Mouse (Mus musculus) erythroblast, embryonic 14.5 days (primary cell): Measurements from ENCODE around the gene Rnps1. TPM values are rescaled to one million over a fixed set of nuclear protein-coding genes. Genes with fewer than 3 reads are reported as not detected.
A peak's percentile ranks its signal among the peaks of the same experiment; 100 is the strongest.

Experiments used
- H3K27me3 ChIP-seq: 2 replicates; pipeline ENCODE4 v1.6.1; 2012; ENCODE audit warnings: inconsistent platforms; ENCODE audit not compliant: control insufficient read depth
- H3K36me3 ChIP-seq: 2 replicates; pipeline ENCODE4 v1.6.1; 2012; ENCODE audit warnings: mild to moderate bottlenecking, inconsistent platforms; ENCODE audit not compliant: control insufficient read depth
- H3K4me1 ChIP-seq: 2 replicates; pipeline ENCODE4 v1.6.1; 2012; ENCODE audit warnings: inconsistent platforms; ENCODE audit not compliant: control insufficient read depth
- H3K4me3 ChIP-seq: replicated peaks from 2 replicates; pipeline ENCODE3; 2012; ENCODE audit warnings: moderate library complexity, mild to moderate bottlenecking, inconsistent platforms
- H3K9me3 ChIP-seq: 2 replicates; pipeline ENCODE4 v1.6.1; 2012; ENCODE audit warnings: low read length, inconsistent platforms, mixed read lengths; ENCODE audit not compliant: control insufficient read depth
- GATA1 ChIP-seq: IDR thresholded peaks from 2 replicates; pipeline ENCODE4 v1.6.1; 2012; ENCODE audit warnings: low read length, inconsistent platforms, mixed read lengths
- TAL1 ChIP-seq: IDR thresholded peaks from 3 replicates; pipeline ENCODE4 v1.6.1; 2012; ENCODE audit warnings: low read length, inconsistent platforms, mixed read lengths
- polyA plus RNA-seq: library from polyadenylated mRNA; stranded (reverse); fragments of >175 nt; gene quantifications from 2 replicates; pipeline ENCODE4 v1.2.3, GENCODE M21; 2012

The Rnps1 gene
- polyA plus RNA-seq, result 18.1 and 24.0 TPM in 2 replicates

DNA sequence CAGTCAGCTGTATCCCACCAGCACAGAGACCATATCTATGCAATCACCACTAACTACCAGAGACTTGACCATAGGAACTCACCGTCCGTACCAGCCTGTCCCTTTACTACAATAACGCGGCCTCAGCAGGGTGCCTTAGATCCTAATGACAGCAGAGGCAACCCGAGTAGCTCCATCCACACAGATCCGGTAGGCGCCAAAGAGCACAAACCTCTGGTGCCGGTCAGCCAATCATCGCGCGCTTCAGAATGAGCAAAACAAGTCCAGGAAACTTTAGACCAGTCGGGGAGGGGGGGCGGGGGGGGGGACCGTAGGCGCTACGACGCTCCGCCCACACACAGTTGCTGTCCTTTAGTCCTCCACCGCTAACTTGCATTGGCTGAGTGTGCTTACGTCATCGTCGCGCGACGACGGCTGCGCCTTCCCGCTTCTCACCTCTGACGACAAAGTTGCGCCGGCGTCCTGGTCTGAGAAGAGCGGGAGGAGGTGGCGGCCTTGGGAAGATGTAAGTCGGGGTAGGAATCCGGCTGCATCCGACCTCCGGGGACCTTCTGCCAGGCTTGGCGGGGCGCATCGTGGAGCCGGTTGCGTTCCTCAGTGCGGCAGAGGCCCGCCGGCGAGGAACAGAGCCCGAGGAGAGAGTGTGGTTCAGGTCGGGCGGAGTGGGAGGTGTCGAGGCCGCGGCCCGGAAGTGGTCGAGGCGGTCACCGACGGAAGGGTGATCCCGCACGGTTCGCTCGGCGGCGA is at the start of gene Rnps1:
TSS of gene Rnps1 (plus strand) at position 336 of the 747 bp plus-strand sequence.
- Histone ChIP-seq H3K27me3 (no peaks in the 10 kb centered on the region), H3K9me3 (no peaks in the 10 kb centered on the region), H3K4me1 (peaks cover 49% of the 10 kb centered on the region), H3K4me3 (peak within 1 kb of the TSS; percentile 99), H3K36me3 (peaks cover 75% of the 10 kb centered on the region)
- no peak for TF ChIP-seq GATA1
- no peak for TF ChIP-seq TAL1

DNA sequence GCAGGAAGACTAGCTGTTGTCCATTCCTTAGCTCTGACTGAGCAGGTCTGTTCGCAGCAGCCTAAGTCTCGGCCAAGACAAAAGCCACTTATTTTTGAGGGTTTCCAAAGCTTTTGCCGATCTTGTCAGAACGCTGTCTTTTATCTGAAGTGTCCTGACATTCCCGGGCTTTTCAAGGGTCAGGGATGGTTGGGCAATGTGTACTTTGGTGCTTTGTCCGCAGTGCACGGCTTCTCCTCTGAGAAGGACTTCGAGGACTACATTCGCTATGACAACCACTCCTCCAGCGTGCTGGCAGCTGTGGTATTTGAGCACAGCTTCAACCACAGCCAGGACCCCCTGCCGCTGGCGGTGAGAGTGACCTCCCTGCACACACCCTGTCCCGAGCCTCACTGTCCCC is 48.5 kb upstream of the Rnps1 start:
- Histone ChIP-seq H3K4me3 (no peak overlapping the region), H3K9me3 (no peaks in the 10 kb centered on the region), H3K4me1 (peaks cover 1% of the 10 kb centered on the region; the same call in 1 of the 2 replicates), H3K36me3 (peaks cover 85% of the 10 kb centered on the region), H3K27me3 (no peaks in the 10 kb centered on the region)
- TF ChIP-seq GATA1 (no peak), TAL1 (no peak)

DNA sequence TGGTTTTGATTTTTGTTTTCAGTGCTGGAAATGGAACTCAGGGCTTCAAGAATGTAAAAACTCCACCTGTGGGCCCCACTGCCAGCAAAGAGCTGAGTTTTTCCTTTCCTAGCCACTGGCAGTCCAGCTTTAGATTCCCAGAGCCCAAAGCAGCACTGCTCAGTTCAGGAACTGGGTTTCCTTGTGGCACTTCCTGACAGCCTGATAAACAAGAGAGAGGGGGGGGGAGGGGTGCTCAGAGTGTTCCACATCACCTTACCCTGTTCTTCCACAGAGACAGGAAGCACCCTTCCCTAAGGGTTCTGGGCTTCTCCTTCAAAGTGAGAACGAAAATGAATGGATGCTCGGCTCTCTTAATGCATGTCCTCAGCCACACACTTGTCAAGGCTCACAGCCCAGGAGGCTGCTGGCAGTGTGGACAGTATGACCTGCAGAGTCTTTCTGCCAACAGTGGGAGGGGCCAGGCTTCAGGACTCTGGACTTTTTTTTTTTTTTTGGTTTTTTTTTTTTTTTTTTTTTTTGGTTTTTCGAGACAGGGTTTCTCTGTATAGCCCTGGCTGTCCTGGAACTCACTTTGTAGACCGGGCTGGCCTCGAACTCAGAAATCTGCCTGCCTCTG is 39.2 kb upstream of the Rnps1 start:
- Histone ChIP-seq H3K36me3 (peaks cover 94% of the 10 kb centered on the region), H3K4me1 (peaks cover 18% of the 10 kb centered on the region), H3K4me3 (no peak overlapping the region), H3K9me3 (no peaks in the 10 kb centered on the region), H3K27me3 (no peaks in the 10 kb centered on the region)
- TF ChIP-seq GATA1 (no peak), TAL1 (no peak)

DNA sequence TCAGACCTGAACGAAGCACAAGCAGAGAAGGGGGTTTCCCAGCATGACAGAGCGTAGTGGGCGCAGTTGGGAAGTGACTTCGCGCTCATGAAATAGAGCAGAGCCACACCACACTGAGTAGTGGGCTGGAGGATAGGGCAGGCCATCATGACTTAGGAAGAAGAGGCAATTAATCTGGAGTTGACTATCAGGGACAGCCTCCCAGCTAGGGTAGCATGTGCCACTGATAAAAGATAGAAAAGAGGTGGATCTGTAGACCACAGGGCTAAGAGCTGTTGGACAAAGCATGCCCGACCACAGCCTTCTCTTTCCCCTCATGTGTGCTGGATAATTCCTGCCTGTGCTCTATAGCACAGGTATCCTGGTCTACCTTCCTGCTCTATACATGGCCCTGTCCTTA is 38.5 kb upstream of the Rnps1 start:
- peaks cover 92% of the 10 kb centered on the region for H3K36me3 ChIP-seq

DNA sequence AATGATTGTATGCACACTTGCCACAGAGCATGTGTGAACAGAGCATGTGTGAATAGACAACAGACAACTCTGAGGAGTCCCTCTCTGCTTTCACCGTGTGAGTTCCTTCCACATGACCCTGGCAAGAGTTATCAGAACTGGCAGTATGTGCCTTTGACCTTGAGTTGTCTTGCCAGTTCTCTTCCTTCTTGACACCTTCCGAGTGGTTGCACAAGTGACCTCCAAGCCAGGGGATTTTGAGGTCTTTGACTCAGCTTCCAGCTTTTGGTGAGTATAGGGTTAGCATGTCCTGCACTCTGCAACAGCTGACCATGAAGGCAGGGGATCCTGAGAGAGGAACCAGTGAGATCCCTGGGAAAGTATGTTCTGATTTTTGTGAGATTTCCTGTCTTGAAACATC is 35.9 kb upstream of the Rnps1 start:
- Histone ChIP-seq H3K4me1 (peaks cover 18% of the 10 kb centered on the region), H3K36me3 (peaks cover 90% of the 10 kb centered on the region), H3K27me3 (no peaks in the 10 kb centered on the region)

More for the DNA sequence above, 38.5 kb upstream of the Rnps1 start:
- no peaks in the 10 kb centered on the region for H3K27me3 ChIP-seq
- peaks cover 18% of the 10 kb centered on the region for H3K4me1 ChIP-seq
- no peaks in the 10 kb centered on the region for H3K9me3 ChIP-seq
- no peak overlapping the region for H3K4me3 ChIP-seq
- no peak for TF ChIP-seq TAL1
- TF ChIP-seq GATA1, result no peak

DNA sequence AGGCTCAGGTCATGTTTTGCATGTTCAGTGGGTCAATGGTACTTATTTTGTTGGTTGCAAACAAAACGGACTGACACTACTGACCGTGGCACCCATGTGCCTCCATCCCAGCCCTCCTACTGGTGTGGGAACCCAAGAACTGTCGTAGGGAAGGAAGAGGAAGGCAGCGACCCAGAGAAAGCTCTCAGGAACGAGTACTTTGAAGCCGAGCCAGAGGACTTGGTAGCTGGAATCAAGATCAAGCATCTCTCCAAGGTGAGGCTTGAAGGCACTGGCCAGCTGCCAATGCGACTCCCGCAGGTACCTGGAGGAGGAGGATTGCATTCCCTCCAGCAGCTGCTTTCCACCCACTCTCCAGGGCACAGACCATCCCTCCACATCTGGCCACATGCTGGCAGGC is 30.6 kb upstream of the Rnps1 start:
- Histone ChIP-seq H3K9me3 (no peaks in the 10 kb centered on the region), H3K4me3 (no peak overlapping the region), H3K27me3 (no peaks in the 10 kb centered on the region), H3K36me3 (peaks cover 91% of the 10 kb centered on the region), H3K4me1 (no peaks in the 10 kb centered on the region; the same call in 1 of the 2 replicates)
- TF ChIP-seq TAL1, result no peak
- no peak for TF ChIP-seq GATA1

More for the DNA sequence above, 35.9 kb upstream of the Rnps1 start:
- no peak for TF ChIP-seq TAL1
- TF ChIP-seq GATA1, result no peak
- no peak overlapping the region for H3K4me3 ChIP-seq
- H3K9me3 ChIP-seq, result no peaks in the 10 kb centered on the region

DNA sequence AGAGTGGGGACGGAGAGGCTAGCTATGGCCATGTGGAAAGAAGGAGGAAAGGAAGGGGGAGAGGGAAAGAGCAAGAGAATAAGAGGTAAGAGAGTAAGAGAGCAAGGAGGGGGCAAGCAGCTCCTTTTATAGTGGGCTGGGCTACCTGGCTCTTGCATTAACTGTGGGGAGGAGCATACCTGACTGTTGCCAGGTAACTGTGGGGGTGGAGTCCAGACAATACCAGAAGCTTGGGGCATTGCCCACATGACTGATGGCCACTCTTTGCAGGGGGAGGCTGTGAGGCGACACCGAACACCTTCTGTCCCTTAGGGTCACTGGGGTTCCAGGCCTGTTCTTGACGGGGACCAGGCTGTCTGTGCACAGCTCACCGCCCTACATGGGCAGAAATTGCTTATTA is 25.7 kb upstream of the Rnps1 start:
- H3K27me3 ChIP-seq, result no peaks in the 10 kb centered on the region
- no peak overlapping the region for H3K4me3 ChIP-seq
- no peak for TF ChIP-seq GATA1
- no peak for TF ChIP-seq TAL1
- no peaks in the 10 kb centered on the region; the same call in 1 of the 2 replicates for H3K4me1 ChIP-seq
- H3K36me3 ChIP-seq, result peaks cover 94% of the 10 kb centered on the region
- no peaks in the 10 kb centered on the region for H3K9me3 ChIP-seq

DNA sequence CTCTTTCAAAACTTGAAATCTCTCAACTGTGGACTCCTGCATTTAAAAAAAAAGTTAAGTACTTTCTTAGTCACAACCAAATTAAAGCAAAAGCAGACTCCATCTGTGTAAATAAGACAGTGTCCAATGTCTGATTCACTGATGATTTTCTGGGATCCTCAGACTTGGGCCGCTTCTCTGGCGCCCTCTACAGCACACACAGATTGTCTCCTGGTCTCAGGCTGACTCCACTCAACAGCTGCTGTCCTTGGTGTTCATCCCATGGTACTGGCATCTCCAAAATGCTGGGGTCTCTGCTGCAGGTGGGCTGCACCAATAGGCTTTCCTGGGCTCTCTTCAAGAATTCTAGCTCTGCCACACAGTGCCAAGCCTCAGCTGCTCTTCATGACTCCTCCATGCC is 24.5 kb upstream of the Rnps1 start:
- Histone ChIP-seq H3K27me3 (no peaks in the 10 kb centered on the region), H3K4me1 (no peaks in the 10 kb centered on the region; the same call in 1 of the 2 replicates), H3K9me3 (no peaks in the 10 kb centered on the region), H3K36me3 (peaks cover 89% of the 10 kb centered on the region), H3K4me3 (no peak overlapping the region)
- TF ChIP-seq GATA1 (no peak), TAL1 (no peak)

DNA sequence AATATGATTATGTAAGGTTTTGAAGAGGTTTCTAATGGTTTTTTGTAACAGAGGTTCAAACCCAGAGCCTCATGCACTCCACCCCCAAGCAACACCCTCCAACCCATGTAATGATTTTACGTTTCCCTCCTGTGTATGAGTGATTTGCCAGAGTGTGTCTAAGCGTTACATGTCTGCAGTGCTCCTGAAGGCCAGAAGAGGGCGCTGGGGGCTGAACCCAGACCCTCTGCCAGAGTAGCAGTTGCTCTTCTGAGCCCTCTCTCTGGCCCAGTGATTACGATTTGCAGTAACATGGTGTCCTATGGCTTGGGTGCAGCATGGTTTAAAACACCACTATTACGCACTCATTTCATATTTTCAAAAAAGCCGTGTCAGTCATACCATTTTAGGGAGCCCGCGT is 23.2 kb upstream of the Rnps1 start:
- H3K27me3 ChIP-seq, result no peaks in the 10 kb centered on the region
- H3K36me3 ChIP-seq, result peaks cover 86% of the 10 kb centered on the region
- no peak overlapping the region for H3K4me3 ChIP-seq
- H3K4me1 ChIP-seq, result no peaks in the 10 kb centered on the region
- H3K9me3 ChIP-seq, result no peaks in the 10 kb centered on the region
- TF ChIP-seq GATA1 (no peak), TAL1 (no peak)
